Mouse (Mus musculus): ENCODE results near the gene Hmg20b.

Gene Hmg20b

GRCm38 (mm10) chr10:81350351-81351063 is at the start of gene Hmg20b:
Gene Hmg20b (minus strand): TSS chr10:81350480.
- peak; percentile 100 for DNase-seq (ENCODE audit: low spot score)

- no peak for DNase-seq (ENCODE audit: low spot score)
These were observed 49.6 kb upstream of the Hmg20b start for GRCm38 (mm10) chr10:81399798-81400308.

GRCm38 (mm10) chr10:81399296-81399695 is 49.0 kb upstream of the Hmg20b start:
- DNase-seq (ENCODE audit: low spot score) = no peak

- DNase-seq (ENCODE audit: low spot score) = no peak
These were observed 46.5 kb upstream of the Hmg20b start for GRCm38 (mm10) chr10:81396749-81397148.

GRCm38 (mm10) chr10:81395865-81396264 is 45.6 kb upstream of the Hmg20b start:
- DNase-seq (ENCODE audit: low spot score) = no peak

GRCm38 (mm10) chr10:81395127-81395526 is 44.8 kb upstream of the Hmg20b start:
- DNase-seq (ENCODE audit: low spot score) = no peak

GRCm38 (mm10) chr10:81393456-81394063 is 43.3 kb upstream of the Hmg20b start:
- DNase-seq (ENCODE audit: low spot score) = no peak

- no peak for DNase-seq (ENCODE audit: low spot score)
These were observed 42.5 kb upstream of the Hmg20b start, which contains the start of gene Smim24 for GRCm38 (mm10) chr10:81392781-81393185. Gene Smim24 (plus strand): TSS chr10:81393051.

GRCm38 (mm10) chr10:81392270-81392669 is 42.0 kb upstream of the Hmg20b start:
- no peak for DNase-seq (ENCODE audit: low spot score)

GRCm38 (mm10) chr10:81390678-81390965 is 40.3 kb upstream of the Hmg20b start:
- DNase-seq (ENCODE audit: low spot score) = no peak

GRCm38 (mm10) chr10:81389801-81390677 is 39.8 kb upstream of the Hmg20b start:
- peak; percentile 75 for DNase-seq (ENCODE audit: low spot score)

GRCm38 (mm10) chr10:81389373-81389772 is 39.1 kb upstream of the Hmg20b start:
- DNase-seq (ENCODE audit: low spot score) = no peak

- no peak for DNase-seq (ENCODE audit: low spot score)
These were observed 38.3 kb upstream of the Hmg20b start, which contains the start of gene Gm48552 for GRCm38 (mm10) chr10:81388505-81389055. Gene Gm48552 (plus strand): TSS chr10:81389005.

GRCm38 (mm10) chr10:81387716-81388115 is 37.4 kb upstream of the Hmg20b start:
- no peak for DNase-seq (ENCODE audit: low spot score)

- DNase-seq (ENCODE audit: low spot score) = no peak
These were observed 35.5 kb upstream of the Hmg20b start for GRCm38 (mm10) chr10:81385603-81386306.

GRCm38 (mm10) chr10:81384605-81384982 is 34.3 kb upstream of the Hmg20b start:
- no peak for DNase-seq (ENCODE audit: low spot score)

- DNase-seq (ENCODE audit: low spot score) = peak; percentile 98
These were observed 33.7 kb upstream of the Hmg20b start, which contains the start of the genes Dohh and Gm48551 for GRCm38 (mm10) chr10:81383802-81384604. Gene Dohh (plus strand): TSS chr10:81384428. Gene Gm48551 (plus strand): TSS chr10:81384466.

- no peak for DNase-seq (ENCODE audit: low spot score)
These were observed 31.8 kb upstream of the Hmg20b start for GRCm38 (mm10) chr10:81382039-81382438.

GRCm38 (mm10) chr10:81379809-81380378 is 29.6 kb upstream of the Hmg20b start:
- no peak for DNase-seq (ENCODE audit: low spot score)

GRCm38 (mm10) chr10:81379183-81379553 is 28.9 kb upstream of the Hmg20b start:
- DNase-seq (ENCODE audit: low spot score) = no peak

Data from layer of hippocampus, adult 11-12 months (tissue).